8 mouse cellular contexts compared by ENCODE assay signal in genomic region chr7:100965079-100965478, GRCm38 (mm10). TPM values are rescaled to one million over a fixed set of nuclear protein-coding genes. Genes with fewer than 3 reads are reported as not detected.
A peak's percentile ranks its signal among the peaks of the same experiment; 100 is the strongest.
DNase-seq lines count a peak whose midpoint lies in the region; ATAC-seq lines count a peak whose summit lies in the region.

No protein-coding gene starts in this region.

- H3K27ac ChIP-seq in forebrain, embryonic 11.5 days (ENCODE audit: low read depth, low read length): no peak overlapping the region

- no peak overlapping the region for H3K9ac ChIP-seq in forebrain, embryonic 11.5 days (ENCODE audit: low read length)

- DNase-seq in gastrocnemius, postnatal 14 days: peak; percentile 57
- DNase-seq in gastrocnemius, postnatal 4 days (ENCODE audit: low spot score in 2 of 2): no peak
- peak; percentile 33 for DNase-seq in 3134 (ENCODE audit: extremely low read depth, insufficient read length, low spot score)
- peak; percentile 16 for DNase-seq in Muller cell, postnatal 12 days (ENCODE audit: inconsistent ontology term)
- DNase-seq in forebrain, embryonic 11.5 days (ENCODE audit: low spot score): peak; percentile 67
- no peak for DNase-seq in layer of hippocampus, adult 9-11 months
- no peak for DNase-seq in layer of hippocampus, adult 11-12 months (ENCODE audit: low spot score)

- H3K4me1 ChIP-seq in forebrain, embryonic 11.5 days (replicated peaks; ENCODE audit: control insufficient read depth, insufficient read depth, low read length): no peaks in the 10 kb centered on the region; the same call in 1 of the 2 replicates

- intact Hi-C loops in gastrocnemius, postnatal 14 days (cut with DNase I; ENCODE audit: low total_unique reads): no loop called here

- H3K9me3 ChIP-seq in forebrain, embryonic 11.5 days (ENCODE audit: control insufficient read depth, low read length): no peaks in the 10 kb centered on the region

- H3K36me3 ChIP-seq in forebrain, embryonic 11.5 days (ENCODE audit: control insufficient read depth, insufficient read depth, low read length): no peaks in the 10 kb centered on the region

- H3K4me2 ChIP-seq in forebrain, embryonic 11.5 days (ENCODE audit: low read depth, low read length, severe bottlenecking): no peak overlapping the region

- 20% methylated on average over 4 of the region's 4 CpGs for WGBS in forebrain, embryonic 11.5 days

- H3K4me3 ChIP-seq in forebrain, embryonic 11.5 days (ENCODE audit: low read depth, low read length): no peak overlapping the region

- no peaks in the 10 kb centered on the region for H3K27me3 ChIP-seq in forebrain, embryonic 11.5 days (ENCODE audit: control insufficient read depth, insufficient read depth, low read length)

- ATAC-seq in forebrain, embryonic 11.5 days (replicated peaks; ENCODE audit: low FRiP score): no peak
- peak; percentile 68 for ATAC-seq in megakaryocyte progenitor cell, adult 5-6 weeks (replicated peaks; ENCODE audit: poor library complexity)

RNA-seq across cellular contexts. Expression of gene P2ry6, which starts 9.4 kb away (rescaled TPM):
- total RNA-seq in gastrocnemius, postnatal 14 days (2021): 1 to 10 TPM; 1.6 to 2.1 TPM
- 1 to 10 TPM; 5.8 to 7.4 TPM for total RNA-seq in gastrocnemius, postnatal 4 days (2021)
- polyA plus RNA-seq in forebrain, embryonic 11.5 days (2014; fragmentation: Nextera tagmentation; extraction: Ambion mirVana): 1.9 and 3.3 TPM in 2 replicates
- 0.42 and 0.49 TPM in 2 replicates for total RNA-seq in megakaryocyte progenitor cell, adult 5-6 weeks (2015)
- total RNA-seq in megakaryocyte progenitor cell, adult 5-6 weeks (2017): 0.04 TPM in 1 of 2 replicates, not detected in the other

RNA-seq across cellular contexts. Expression of gene Arhgef17, which starts 33.2 kb away (rescaled TPM):
- total RNA-seq in gastrocnemius, postnatal 14 days (2021): 10 to 100 TPM; 21.9 to 25.7 TPM
- 10 to 100 TPM; 40.4 to 43.6 TPM for total RNA-seq in gastrocnemius, postnatal 4 days (2021)
- 7.8 and 10.1 TPM in 2 replicates for polyA plus RNA-seq in forebrain, embryonic 11.5 days (2014; fragmentation: Nextera tagmentation; extraction: Ambion mirVana)
- 0.12 and 0.44 TPM in 2 replicates for total RNA-seq in megakaryocyte progenitor cell, adult 5-6 weeks (2015)
- 0.08 TPM in 1 of 2 replicates, not detected in the other for total RNA-seq in megakaryocyte progenitor cell, adult 5-6 weeks (2017)

RNA-seq across cellular contexts. Expression of gene P2ry2, which starts 47.6 kb away (rescaled TPM):
- total RNA-seq in gastrocnemius, postnatal 14 days (2021): 10 to 100 TPM; 38.0 to 47.7 TPM
- 10 to 100 TPM; 30.8 to 33.2 TPM for total RNA-seq in gastrocnemius, postnatal 4 days (2021)
- 0.23 and 0.29 TPM in 2 replicates for polyA plus RNA-seq in forebrain, embryonic 11.5 days (2014; fragmentation: Nextera tagmentation; extraction: Ambion mirVana)
- total RNA-seq in megakaryocyte progenitor cell, adult 5-6 weeks (2015): 5.5 and 5.7 TPM in 2 replicates
- total RNA-seq in megakaryocyte progenitor cell, adult 5-6 weeks (2017): 6.8 and 6.9 TPM in 2 replicates

Comparison
In these comparisons a context has a peak if more than half of its experiments do, and no peak if none do; other contexts are left out.
1. DNase-seq: peak in gastrocnemius, postnatal 14 days (single experiment), 3134 (single experiment), Muller cell, postnatal 12 days (single experiment) and forebrain, embryonic 11.5 days (single experiment); none in gastrocnemius, postnatal 4 days (0 of 2), layer of hippocampus, adult 9-11 months (single experiment) and layer of hippocampus, adult 11-12 months (single experiment).
2. RNA of gene Arhgef17, which starts 33.2 kb away (total RNA-seq): 40.4 to 43.6 TPM in gastrocnemius, postnatal 4 days and 21.9 to 25.7 TPM in gastrocnemius, postnatal 14 days; 0.08 to 0.44 TPM in megakaryocyte progenitor cell, adult 5-6 weeks; every median in the first group is over 10 times any median in the second.
3. RNA of gene P2ry2, which starts 47.6 kb away (total RNA-seq): 38.0 to 47.7 TPM in gastrocnemius, postnatal 14 days and 30.8 to 33.2 TPM in gastrocnemius, postnatal 4 days; 5.5 to 6.9 TPM in megakaryocyte progenitor cell, adult 5-6 weeks; every median in the first group is over 4 times any median in the second.